Mouse (Mus musculus): ENCODE data around the gene Raf1. TPM values are rescaled to one million over a fixed set of nuclear protein-coding genes. Genes with fewer than 3 reads are reported as not detected.

Raf1 gene
- polyA plus RNA-seq, 2 experiments: 37.9 to 41.5 TPM

GRCm38 (mm10) chr6:115692963-115693730 is 16.7 kb upstream of the Raf1 start:
- Histone ChIP-seq H3K4me2 (ENCODE audit: low read depth) (no peak overlapping the region), H3K36me3 (replicated peaks; ENCODE audit: control insufficient read depth, insufficient read depth, low read depth) (no peaks in the 10 kb centered on the region), H3K27ac (no peak overlapping the region), H3K27me3 (ENCODE audit: control insufficient read depth, insufficient read depth, low read length) (no peaks in the 10 kb centered on the region), H3K9ac (replicated peaks) (no peak overlapping the region), H3K4me3 (ENCODE audit: insufficient read depth in 1 of 2, low read depth in 2 of 2, low read length in 2 of 2) (no peak overlapping the region), H3K9me3 (ENCODE audit: control insufficient read depth, low read length) (no peaks in the 10 kb centered on the region), H3K4me1 (replicated peaks; ENCODE audit: control insufficient read depth in 2 of 2, insufficient read depth in 2 of 2, low read length in 1 of 2) (0 out of 4 replicates have a peak, but pooled peaks cover 0 to 2% of the 10 kb centered on the region in 2 experiments)
- WGBS (ENCODE audit: insufficient replicate concordance): 38% methylated on average over 5 of the region's 5 CpGs
- ATAC-seq (ENCODE audit: insufficient read depth) (no peak), DNase-seq (ENCODE audit: low read depth in 3 of 3, low spot score in 3 of 3) (no peak)
- TF ChIP-seq CTCF (IDR thresholded peaks at IDR 0.05; ENCODE audit: low read depth) (peak; percentile 71), EP300 (IDR thresholded peaks at IDR 0.05; ENCODE audit: low read depth) (no peak)

GRCm38 (mm10) chr6:115692163-115692950 is 15.9 kb upstream of the Raf1 start:
- H3K9ac ChIP-seq (replicated peaks): no peak overlapping the region
- no peak overlapping the region for H3K4me2 ChIP-seq (ENCODE audit: low read depth)
- H3K27ac ChIP-seq: no peak overlapping the region
- no peak for ATAC-seq (ENCODE audit: insufficient read depth)
- TF ChIP-seq EP300 (IDR thresholded peaks at IDR 0.05; ENCODE audit: low read depth) (no peak), CTCF (IDR thresholded peaks at IDR 0.05; ENCODE audit: low read depth) (no peak)
- H3K4me3 ChIP-seq (ENCODE audit: insufficient read depth in 1 of 2, low read depth in 2 of 2, low read length in 2 of 2): no peak overlapping the region
- H3K27me3 ChIP-seq (ENCODE audit: control insufficient read depth, insufficient read depth, low read length): no peaks in the 10 kb centered on the region
- WGBS (ENCODE audit: insufficient replicate concordance): 60% methylated on average over 9 of the region's 9 CpGs
- no peak for DNase-seq (ENCODE audit: low read depth in 3 of 3, low spot score in 3 of 3)
- 0 out of 4 replicates have a peak, but pooled peaks cover 0 to 2% of the 10 kb centered on the region in 2 experiments for H3K4me1 ChIP-seq (replicated peaks; ENCODE audit: control insufficient read depth in 2 of 2, insufficient read depth in 2 of 2, low read length in 1 of 2)
- no peaks in the 10 kb centered on the region for H3K9me3 ChIP-seq (ENCODE audit: control insufficient read depth, low read length)
- H3K36me3 ChIP-seq (replicated peaks; ENCODE audit: control insufficient read depth, insufficient read depth, low read depth): no peaks in the 10 kb centered on the region

GRCm38 (mm10) chr6:115690105-115690504 is 13.7 kb upstream of the Raf1 start:
- Histone ChIP-seq H3K27me3 (ENCODE audit: control insufficient read depth, insufficient read depth, low read length) (no peaks in the 10 kb centered on the region), H3K9me3 (ENCODE audit: control insufficient read depth, low read length) (no peaks in the 10 kb centered on the region), H3K4me2 (ENCODE audit: low read depth) (no peak overlapping the region), H3K4me1 (replicated peaks; ENCODE audit: control insufficient read depth in 2 of 2, insufficient read depth in 2 of 2, low read length in 1 of 2) (peaks cover 0 to 4% of the 10 kb centered on the region in 2 experiments; a peak in 3 of 4 replicates), H3K36me3 (replicated peaks; ENCODE audit: control insufficient read depth, insufficient read depth, low read depth) (no peaks in the 10 kb centered on the region), H3K27ac (no peak overlapping the region), H3K4me3 (ENCODE audit: insufficient read depth in 1 of 2, low read depth in 2 of 2, low read length in 2 of 2) (no peak overlapping the region), H3K9ac (replicated peaks) (no peak overlapping the region)
- no peak for TF ChIP-seq CTCF (IDR thresholded peaks at IDR 0.05; ENCODE audit: low read depth)
- TF ChIP-seq EP300 (IDR thresholded peaks at IDR 0.05; ENCODE audit: low read depth): no peak
- no peak for DNase-seq (ENCODE audit: low read depth in 3 of 3, low spot score in 3 of 3)
- WGBS (ENCODE audit: insufficient replicate concordance): 50% methylated on average over 4 of the region's 4 CpGs
- no peak for ATAC-seq (ENCODE audit: insufficient read depth)

GRCm38 (mm10) chr6:115688589-115688988 is 12.2 kb upstream of the Raf1 start:
- Histone ChIP-seq H3K27me3 (ENCODE audit: control insufficient read depth, insufficient read depth, low read length) (no peaks in the 10 kb centered on the region), H3K4me3 (ENCODE audit: insufficient read depth in 1 of 2, low read depth in 2 of 2, low read length in 2 of 2) (no peak overlapping the region), H3K9me3 (ENCODE audit: control insufficient read depth, low read length) (no peaks in the 10 kb centered on the region), H3K36me3 (replicated peaks; ENCODE audit: control insufficient read depth, insufficient read depth, low read depth) (no peaks in the 10 kb centered on the region), H3K27ac (no peak overlapping the region), H3K9ac (replicated peaks) (no peak overlapping the region), H3K4me2 (ENCODE audit: low read depth) (no peak overlapping the region), H3K4me1 (replicated peaks; ENCODE audit: control insufficient read depth in 2 of 2, insufficient read depth in 2 of 2, low read length in 1 of 2) (peaks cover 5 to 14% of the 10 kb centered on the region in 2 experiments)
- DNase-seq (ENCODE audit: low read depth in 3 of 3, low spot score in 3 of 3) (no peak), ATAC-seq (ENCODE audit: insufficient read depth) (no peak)
- 28% methylated on average over 4 of the region's 4 CpGs for WGBS (ENCODE audit: insufficient replicate concordance)
- TF ChIP-seq CTCF (IDR thresholded peaks at IDR 0.05; ENCODE audit: low read depth): no peak
- TF ChIP-seq EP300 (IDR thresholded peaks at IDR 0.05; ENCODE audit: low read depth): 0 out of 2 replicates have a peak, but pooled peaks have one; percentile 21

GRCm38 (mm10) chr6:115687753-115688152 is 11.3 kb upstream of the Raf1 start:
- DNase-seq (ENCODE audit: low read depth in 3 of 3, low spot score in 3 of 3): no peak
- WGBS (ENCODE audit: insufficient replicate concordance): 59% methylated on average over 3 of the region's 3 CpGs

More at GRCm38 (mm10) chr6:115687753-115688152, 11.3 kb upstream of the Raf1 start:
- ATAC-seq (ENCODE audit: insufficient read depth): no peak
- Histone ChIP-seq H3K4me3 (ENCODE audit: insufficient read depth in 1 of 2, low read depth in 2 of 2, low read length in 2 of 2) (no peak overlapping the region), H3K4me1 (replicated peaks; ENCODE audit: control insufficient read depth in 2 of 2, insufficient read depth in 2 of 2, low read length in 1 of 2) (peaks cover 5 to 14% of the 10 kb centered on the region in 2 experiments), H3K27ac (no peak overlapping the region), H3K27me3 (ENCODE audit: control insufficient read depth, insufficient read depth, low read length) (no peaks in the 10 kb centered on the region), H3K9ac (replicated peaks) (no peak overlapping the region), H3K9me3 (ENCODE audit: control insufficient read depth, low read length) (no peaks in the 10 kb centered on the region), H3K36me3 (replicated peaks; ENCODE audit: control insufficient read depth, insufficient read depth, low read depth) (no peaks in the 10 kb centered on the region), H3K4me2 (ENCODE audit: low read depth) (no peak overlapping the region)
- TF ChIP-seq EP300 (IDR thresholded peaks at IDR 0.05; ENCODE audit: low read depth) (no peak), CTCF (IDR thresholded peaks at IDR 0.05; ENCODE audit: low read depth) (no peak)
